Mouse (Mus musculus) brain, embryonic 14.5 days (tissue): ENCODE data around the gene Lrrn4.

ENCODE experiments used
- CTCF ChIP-seq: fragments of 200-500 bp; IDR thresholded peaks from 2 replicates; pipeline ENCODE4 v1.5.1; 2012; ENCODE audit warnings: inconsistent platforms, mild to moderate bottlenecking, moderate library complexity, borderline replicate concordance; ENCODE audit not compliant: insufficient read depth, insufficient read length; ENCODE audit errors: extremely low read depth
- POLR2A ChIP-seq: fragments of 200-500 bp; IDR thresholded peaks from 2 replicates; pipeline ENCODE4 v1.6.1; 2012; ENCODE audit warnings: mild to moderate bottlenecking, inconsistent platforms, borderline replicate concordance; ENCODE audit not compliant: poor library complexity, insufficient read depth, insufficient read length, severe bottlenecking; ENCODE audit errors: extremely low read depth

DNA sequence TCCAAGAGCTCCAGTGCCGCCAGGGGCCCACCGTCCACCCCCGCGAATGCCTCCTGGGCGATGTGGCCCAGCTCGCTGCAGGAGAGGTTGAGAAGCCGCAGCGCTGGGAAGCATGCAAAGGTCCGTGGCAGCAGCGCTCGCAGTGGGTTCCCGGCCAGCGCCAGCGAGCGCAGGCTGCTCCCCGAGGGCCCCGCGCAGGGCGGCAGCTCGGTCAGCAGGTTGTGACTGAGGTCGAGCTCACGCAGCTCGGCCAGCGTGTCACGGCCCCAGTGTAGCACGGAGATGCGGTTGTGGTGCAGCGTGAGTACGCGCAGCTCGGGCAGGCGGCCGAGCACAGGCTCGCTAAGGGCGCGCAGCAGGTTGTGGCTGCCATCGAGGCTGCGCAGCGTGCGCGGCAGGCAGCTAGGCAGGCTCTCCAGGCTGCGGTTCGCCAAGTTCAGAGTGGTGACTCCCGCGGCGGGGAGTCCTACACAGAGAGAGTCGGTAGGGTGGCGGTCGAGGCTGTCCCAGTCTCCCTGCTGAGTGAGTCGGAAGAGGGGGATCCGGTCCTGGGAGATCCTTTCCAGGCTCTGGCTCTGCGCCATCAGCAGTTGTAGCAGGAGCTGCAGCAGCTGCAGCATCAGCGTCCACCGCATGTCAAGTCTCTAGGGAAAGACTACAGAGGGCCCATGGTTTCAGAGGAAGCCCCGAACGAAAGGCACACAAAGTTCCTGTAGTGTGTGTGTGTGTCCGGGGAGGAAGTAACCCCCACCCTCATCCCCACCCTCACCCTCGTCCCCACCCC lies 1.2 kb downstream of the Lrrn4 start:
- no peak for TF ChIP-seq CTCF
- TF ChIP-seq POLR2A, result no peak
